Mouse (Mus musculus): Measurements from ENCODE around the gene Mcu. TPM values are rescaled to one million over a fixed set of nuclear protein-coding genes. Genes with fewer than 3 reads are reported as not detected.

Mcu gene
- polyA plus RNA-seq, 1 experiment, result 30.0 TPM

GRCm38 (mm10) chr10:59444106-59444505, 172.4 kb downstream of the Mcu start:
- no peak for DNase-seq (ENCODE audit: extremely low spot score in 1 of 2, low spot score in 1 of 2)

- DNase-seq (ENCODE audit: extremely low spot score in 1 of 2, low spot score in 1 of 2), result no peak
These were observed 173.3 kb downstream of the Mcu start for GRCm38 (mm10) chr10:59443212-59443611.

GRCm38 (mm10) chr10:59441735-59442134, 174.8 kb downstream of the Mcu start, which contains the start of gene Oit3:
Gene Oit3 (minus strand): TSS chr10:59441778.
- no peak for DNase-seq (ENCODE audit: extremely low spot score in 1 of 2, low spot score in 1 of 2)

GRCm38 (mm10) chr10:59440177-59440576, 176.3 kb downstream of the Mcu start:
- DNase-seq (ENCODE audit: extremely low spot score in 1 of 2, low spot score in 1 of 2), result no peak

GRCm38 (mm10) chr10:59439508-59439931, 177.0 kb downstream of the Mcu start:
- DNase-seq (ENCODE audit: extremely low spot score in 1 of 2, low spot score in 1 of 2), result no peak

- DNase-seq (ENCODE audit: extremely low spot score in 1 of 2, low spot score in 1 of 2), result no peak
These were observed 177.8 kb downstream of the Mcu start for GRCm38 (mm10) chr10:59438651-59439050.

- DNase-seq (ENCODE audit: extremely low spot score in 1 of 2, low spot score in 1 of 2), result no peak
These were observed 180.7 kb downstream of the Mcu start for GRCm38 (mm10) chr10:59435746-59436145.

- DNase-seq (ENCODE audit: extremely low spot score in 1 of 2, low spot score in 1 of 2), result peak in 1 of 2 experiments; percentile 31
These were observed 185.7 kb downstream of the Mcu start for GRCm38 (mm10) chr10:59430701-59431218.

- DNase-seq (ENCODE audit: extremely low spot score in 1 of 2, low spot score in 1 of 2), result no peak
These were observed 186.9 kb downstream of the Mcu start for GRCm38 (mm10) chr10:59429448-59430135.

- no peak for DNase-seq (ENCODE audit: extremely low spot score in 1 of 2, low spot score in 1 of 2)
These were observed 190.1 kb downstream of the Mcu start for GRCm38 (mm10) chr10:59426371-59426770.

- DNase-seq (ENCODE audit: extremely low spot score in 1 of 2, low spot score in 1 of 2), result peak in 1 of 2 experiments; percentile 15
These were observed 191.1 kb downstream of the Mcu start for GRCm38 (mm10) chr10:59425369-59425768.

- no peak for DNase-seq (ENCODE audit: extremely low spot score in 1 of 2, low spot score in 1 of 2)
These were observed 192.0 kb downstream of the Mcu start for GRCm38 (mm10) chr10:59424453-59424852.

- DNase-seq (ENCODE audit: extremely low spot score in 1 of 2, low spot score in 1 of 2), result no peak
These were observed 197.0 kb downstream of the Mcu start for GRCm38 (mm10) chr10:59419516-59419915.

GRCm38 (mm10) chr10:59416623-59417022, 199.9 kb downstream of the Mcu start:
- no peak for DNase-seq (ENCODE audit: extremely low spot score in 1 of 2, low spot score in 1 of 2)

GRCm38 (mm10) chr10:59413711-59414110, 202.8 kb downstream of the Mcu start:
- DNase-seq (ENCODE audit: extremely low spot score in 1 of 2, low spot score in 1 of 2), result no peak

GRCm38 (mm10) chr10:59410264-59410663, 206.2 kb downstream of the Mcu start:
- no peak for DNase-seq (ENCODE audit: extremely low spot score in 1 of 2, low spot score in 1 of 2)

GRCm38 (mm10) chr10:59408499-59408898, 208.0 kb downstream of the Mcu start:
- no peak for DNase-seq (ENCODE audit: extremely low spot score in 1 of 2, low spot score in 1 of 2)

- no peak for DNase-seq (ENCODE audit: extremely low spot score in 1 of 2, low spot score in 1 of 2)
These were observed 212.7 kb downstream of the Mcu start for GRCm38 (mm10) chr10:59403793-59404149.

GRCm38 (mm10) chr10:59402899-59403792, 213.3 kb downstream of the Mcu start, which contains the start of gene Pla2g12b:
Gene Pla2g12b (plus strand): TSS chr10:59403660.
- no peak for DNase-seq (ENCODE audit: extremely low spot score in 1 of 2, low spot score in 1 of 2)
